Mouse (Mus musculus): Measurements from ENCODE around the gene Cbfa2t3. TPM values are rescaled to one million over a fixed set of nuclear protein-coding genes. Genes with fewer than 3 reads are reported as not detected.

Cbfa2t3 gene
- polyA plus RNA-seq, 1 experiment from 2014 or later = 2.8 TPM

GRCm38 (mm10) chr8:122674999-122675398 is 23.9 kb downstream of the Cbfa2t3 start:
- no peak overlapping the region for H3K4me3 ChIP-seq (replicated peaks)
- H3K36me3 ChIP-seq = no peaks in the 10 kb centered on the region
- no peak overlapping the region for H3K9ac ChIP-seq (replicated peaks)
- H3K4me2 ChIP-seq = no peak overlapping the region
- peaks cover 54% of the 10 kb centered on the region for H3K4me1 ChIP-seq (replicated peaks)
- no peaks in the 10 kb centered on the region for H3K9me3 ChIP-seq
- no peak for ATAC-seq (ENCODE audit: insufficient number of reproducible peaks, insufficient read depth, low FRiP score, low TSS enrichment, low read depth)
- 41% methylated on average over 7 of the region's 7 CpGs for WGBS
- H3K27ac ChIP-seq = no peak overlapping the region
- peaks cover 73% of the 10 kb centered on the region for H3K27me3 ChIP-seq

GRCm38 (mm10) chr8:122673989-122674388 is 24.9 kb downstream of the Cbfa2t3 start:
- Histone ChIP-seq H3K4me1 (replicated peaks) (peaks cover 54% of the 10 kb centered on the region), H3K27me3 (peaks cover 67% of the 10 kb centered on the region), H3K27ac (no peak overlapping the region), H3K4me2 (no peak overlapping the region), H3K4me3 (replicated peaks) (no peak overlapping the region), H3K9me3 (no peaks in the 10 kb centered on the region), H3K36me3 (no peaks in the 10 kb centered on the region), H3K9ac (replicated peaks) (no peak overlapping the region)
- WGBS = 56% methylated on average over 12 of the region's 12 CpGs
- ATAC-seq (ENCODE audit: insufficient number of reproducible peaks, insufficient read depth, low FRiP score, low TSS enrichment, low read depth) = no peak

- no peak for ATAC-seq (ENCODE audit: insufficient number of reproducible peaks, insufficient read depth, low FRiP score, low TSS enrichment, low read depth)
- Histone ChIP-seq H3K9ac (replicated peaks) (no peak overlapping the region), H3K27ac (no peak overlapping the region), H3K4me3 (replicated peaks) (no peak overlapping the region), H3K27me3 (peaks cover 49% of the 10 kb centered on the region), H3K4me1 (replicated peaks) (peaks cover 49% of the 10 kb centered on the region), H3K36me3 (no peaks in the 10 kb centered on the region), H3K9me3 (no peaks in the 10 kb centered on the region), H3K4me2 (no peak overlapping the region)
- WGBS = 70% methylated on average over 6 of the region's 6 CpGs
Observed at GRCm38 (mm10) chr8:122671894-122672293, 27.0 kb downstream of the Cbfa2t3 start.

GRCm38 (mm10) chr8:122670718-122671117 is 28.2 kb downstream of the Cbfa2t3 start:
- peaks cover 38% of the 10 kb centered on the region for H3K27me3 ChIP-seq
- H3K4me3 ChIP-seq (replicated peaks) = no peak overlapping the region
- H3K27ac ChIP-seq = no peak overlapping the region
- no peaks in the 10 kb centered on the region for H3K36me3 ChIP-seq
- H3K9me3 ChIP-seq = no peaks in the 10 kb centered on the region
- no peak overlapping the region for H3K4me2 ChIP-seq
- 69% methylated on average over 3 of the region's 3 CpGs for WGBS
- H3K4me1 ChIP-seq (replicated peaks) = peaks cover 54% of the 10 kb centered on the region
- ATAC-seq (ENCODE audit: insufficient number of reproducible peaks, insufficient read depth, low FRiP score, low TSS enrichment, low read depth) = no peak
- H3K9ac ChIP-seq (replicated peaks) = no peak overlapping the region

- H3K9ac ChIP-seq (replicated peaks) = no peak overlapping the region
- H3K9me3 ChIP-seq = no peaks in the 10 kb centered on the region
- H3K27me3 ChIP-seq = peaks cover 34% of the 10 kb centered on the region
- no peak overlapping the region for H3K27ac ChIP-seq
- H3K4me3 ChIP-seq (replicated peaks) = no peak overlapping the region
- H3K36me3 ChIP-seq = no peaks in the 10 kb centered on the region
- ATAC-seq (ENCODE audit: insufficient number of reproducible peaks, insufficient read depth, low FRiP score, low TSS enrichment, low read depth) = no peak
- H3K4me2 ChIP-seq = no peak overlapping the region
- WGBS = 16% methylated on average over 11 of the region's 11 CpGs
- peaks cover 61% of the 10 kb centered on the region for H3K4me1 ChIP-seq (replicated peaks)
Observed at GRCm38 (mm10) chr8:122670001-122670400, 28.9 kb downstream of the Cbfa2t3 start.

- Histone ChIP-seq H3K4me1 (replicated peaks) (peaks cover 63% of the 10 kb centered on the region), H3K4me3 (replicated peaks) (no peak overlapping the region), H3K36me3 (no peaks in the 10 kb centered on the region), H3K9ac (replicated peaks) (no peak overlapping the region), H3K27me3 (peaks cover 34% of the 10 kb centered on the region), H3K9me3 (no peaks in the 10 kb centered on the region), H3K27ac (no peak overlapping the region), H3K4me2 (no peak overlapping the region)
- no peak for ATAC-seq (ENCODE audit: insufficient number of reproducible peaks, insufficient read depth, low FRiP score, low TSS enrichment, low read depth)
- 50% methylated on average over 5 of the region's 5 CpGs for WGBS
Observed at GRCm38 (mm10) chr8:122669370-122669769, 29.5 kb downstream of the Cbfa2t3 start.

- Histone ChIP-seq H3K27me3 (peaks cover 24% of the 10 kb centered on the region), H3K36me3 (no peaks in the 10 kb centered on the region), H3K4me1 (replicated peaks) (peaks cover 68% of the 10 kb centered on the region), H3K4me3 (replicated peaks) (no peak overlapping the region), H3K9me3 (no peaks in the 10 kb centered on the region), H3K4me2 (no peak overlapping the region), H3K27ac (no peak overlapping the region), H3K9ac (replicated peaks) (no peak overlapping the region)
- ATAC-seq (ENCODE audit: insufficient number of reproducible peaks, insufficient read depth, low FRiP score, low TSS enrichment, low read depth) = no peak
- WGBS = 78% methylated on average over 11 of the region's 11 CpGs
Observed at GRCm38 (mm10) chr8:122667854-122668253, 31.1 kb downstream of the Cbfa2t3 start.

- Histone ChIP-seq H3K36me3 (no peaks in the 10 kb centered on the region), H3K4me3 (replicated peaks) (no peak overlapping the region), H3K27me3 (peaks cover 20% of the 10 kb centered on the region), H3K4me1 (replicated peaks) (peaks cover 78% of the 10 kb centered on the region), H3K9me3 (no peaks in the 10 kb centered on the region), H3K9ac (replicated peaks) (no peak overlapping the region), H3K27ac (peak overlapping the region; percentile 88), H3K4me2 (peak overlapping the region; percentile 35; the same call in 1 of the 2 replicates)
- no peak for ATAC-seq (ENCODE audit: insufficient number of reproducible peaks, insufficient read depth, low FRiP score, low TSS enrichment, low read depth)
- WGBS = 33% methylated on average over 12 of the region's 12 CpGs
Observed at GRCm38 (mm10) chr8:122666827-122667226, 32.1 kb downstream of the Cbfa2t3 start.

- H3K4me1 ChIP-seq (replicated peaks) = peaks cover 83% of the 10 kb centered on the region
- peaks cover 17% of the 10 kb centered on the region for H3K27me3 ChIP-seq
- no peak for ATAC-seq (ENCODE audit: insufficient number of reproducible peaks, insufficient read depth, low FRiP score, low TSS enrichment, low read depth)
- H3K9me3 ChIP-seq = no peaks in the 10 kb centered on the region
- WGBS = 40% methylated on average over 9 of the region's 9 CpGs
- no peak overlapping the region for H3K9ac ChIP-seq (replicated peaks)
- H3K4me3 ChIP-seq (replicated peaks) = no peak overlapping the region
- peak overlapping the region; percentile 35; the same call in 1 of the 2 replicates for H3K4me2 ChIP-seq
- H3K27ac ChIP-seq = peak overlapping the region; percentile 88
- H3K36me3 ChIP-seq = no peaks in the 10 kb centered on the region
Observed at GRCm38 (mm10) chr8:122666338-122666764, 32.6 kb downstream of the Cbfa2t3 start.

GRCm38 (mm10) chr8:122665667-122666316 is 33.1 kb downstream of the Cbfa2t3 start:
- H3K27me3 ChIP-seq = peaks cover 11% of the 10 kb centered on the region
- peak overlapping the region; percentile 88 for H3K27ac ChIP-seq
- H3K9ac ChIP-seq (replicated peaks) = no peak overlapping the region
- no peak overlapping the region for H3K4me3 ChIP-seq (replicated peaks)
- H3K4me2 ChIP-seq = peak overlapping the region; percentile 35
- no peak for ATAC-seq (ENCODE audit: insufficient number of reproducible peaks, insufficient read depth, low FRiP score, low TSS enrichment, low read depth)
- peaks cover 87% of the 10 kb centered on the region for H3K4me1 ChIP-seq (replicated peaks)
- no peaks in the 10 kb centered on the region for H3K9me3 ChIP-seq
- 47% methylated on average over 12 of the region's 14 CpGs for WGBS
- no peaks in the 10 kb centered on the region for H3K36me3 ChIP-seq

GRCm38 (mm10) chr8:122665221-122665620 is 33.7 kb downstream of the Cbfa2t3 start:
- Histone ChIP-seq H3K9ac (replicated peaks) (no peak overlapping the region), H3K27me3 (peaks cover 5% of the 10 kb centered on the region), H3K36me3 (no peaks in the 10 kb centered on the region)

GRCm38 (mm10) chr8:122663670-122664069 is 35.2 kb downstream of the Cbfa2t3 start:
- Histone ChIP-seq H3K4me3 (replicated peaks) (no peak overlapping the region), H3K4me2 (no peak overlapping the region), H3K27ac (no peak overlapping the region), H3K9me3 (no peaks in the 10 kb centered on the region), H3K9ac (replicated peaks) (no peak overlapping the region), H3K36me3 (no peaks in the 10 kb centered on the region), H3K27me3 (no peaks in the 10 kb centered on the region), H3K4me1 (replicated peaks) (peaks cover 89% of the 10 kb centered on the region)
- no peak for ATAC-seq (ENCODE audit: insufficient number of reproducible peaks, insufficient read depth, low FRiP score, low TSS enrichment, low read depth)
- WGBS = 36% methylated on average over 5 of the region's 5 CpGs

More at GRCm38 (mm10) chr8:122665221-122665620, 33.7 kb downstream of the Cbfa2t3 start:
- 9% methylated on average over 8 of the region's 8 CpGs for WGBS
- H3K4me2 ChIP-seq = peak overlapping the region; percentile 35
- no peaks in the 10 kb centered on the region for H3K9me3 ChIP-seq
- H3K4me3 ChIP-seq (replicated peaks) = no peak overlapping the region
- ATAC-seq (ENCODE audit: insufficient number of reproducible peaks, insufficient read depth, low FRiP score, low TSS enrichment, low read depth) = peak; percentile 45; the same call in 1 of the 2 replicates
- H3K27ac ChIP-seq = peak overlapping the region; percentile 88
- peaks cover 87% of the 10 kb centered on the region for H3K4me1 ChIP-seq (replicated peaks)

Data from limb, embryonic 12.5 days (tissue).